Mouse (Mus musculus) gastrocnemius, adult 8-10 months (tissue): ENCODE measurements around the gene Dusp8. TPM values are rescaled to one million over a fixed set of nuclear protein-coding genes. Genes with fewer than 3 reads are reported as not detected.
A peak's percentile ranks its signal among the peaks of the same experiment; 100 is the strongest.
"Not testable (repeated sequence)": the region's sequence is repeated elsewhere in the genome, so short reads cannot be mapped to it uniquely, and the experiment has no call there.

Experiments
- DNase-seq, 2 experiments: peaks; one replicate each; pipeline ENCODE4 v3.0.0; 2022; ENCODE audit warnings: low spot score in 2 of 2
- total RNA-seq, 4 experiments: library from RNA; stranded (reverse); gene quantifications; 2 replicates each; pipeline ENCODE4 v1.2.4; 2022

Gene Dusp8
- 10 to 100 TPM; 20.5 to 33.4 (median 27.6) TPM for total RNA-seq

DNA sequence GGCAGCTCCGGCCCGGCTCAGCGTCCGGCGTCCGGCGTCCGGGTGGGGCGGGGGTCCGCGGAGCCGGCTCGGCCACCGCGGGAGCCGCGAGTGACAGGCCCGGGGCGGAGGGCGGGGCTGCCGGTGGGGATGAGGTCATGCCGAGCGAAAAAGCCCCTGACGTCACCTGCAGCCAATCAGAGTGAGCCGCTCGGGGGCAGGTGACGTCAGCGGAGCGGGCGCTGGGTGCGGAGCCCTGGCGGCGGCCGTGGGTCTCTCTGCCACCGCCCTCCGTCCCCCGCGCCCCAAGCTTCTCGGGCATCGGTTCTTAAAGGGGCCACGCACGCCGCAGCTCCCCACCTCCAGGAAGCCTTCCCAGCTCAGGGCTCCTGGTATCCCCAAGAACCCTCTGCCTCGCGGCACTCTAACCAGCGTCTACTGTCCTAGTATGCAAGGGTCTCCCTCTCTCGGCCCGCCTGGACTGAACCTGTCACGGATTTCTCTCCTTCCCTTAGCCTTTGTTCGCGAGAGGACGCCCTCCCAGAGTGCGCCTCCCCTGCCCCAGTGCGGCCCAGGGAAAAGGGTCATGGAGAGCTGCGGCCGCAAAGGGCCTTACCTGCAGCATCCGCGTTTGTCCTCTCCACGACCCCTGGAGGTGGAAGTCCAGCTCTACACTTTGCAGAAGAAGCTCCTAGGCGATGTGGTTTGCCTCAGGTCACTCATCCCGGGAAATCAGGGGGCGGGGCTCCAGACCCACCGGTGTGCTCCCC, at the start of gene Dusp8:
TSS of gene Dusp8 (minus strand) at position 661 of the 749 bp plus-strand sequence.
- DNase-seq, result peak; percentile 84 to 87

DNA sequence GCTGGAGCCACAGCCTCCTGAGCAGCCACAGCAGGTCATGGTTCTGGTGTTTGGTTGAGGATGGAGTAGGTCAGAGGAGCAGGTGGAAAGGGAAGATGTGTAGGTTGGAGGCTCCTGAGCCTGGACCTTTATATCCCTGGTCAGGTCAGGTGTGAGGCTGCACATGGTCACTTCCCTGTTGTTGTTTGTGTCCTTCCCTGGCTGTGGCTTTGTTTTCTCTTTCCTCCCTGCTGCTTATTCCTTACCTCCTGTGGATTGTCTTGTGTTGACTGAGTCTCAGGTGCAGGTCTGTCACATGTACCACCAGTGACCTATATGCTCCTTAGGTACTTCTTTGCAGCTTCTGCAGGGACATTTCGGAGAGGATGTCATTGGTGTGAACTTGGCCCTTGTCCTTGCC, 48.9 kb upstream of the Dusp8 start, which contains the start of gene Gm45337:
TSS of gene Gm45337 (minus strand) at position 101 of the 400 bp plus-strand sequence.
- DNase-seq, result no peak

DNA sequence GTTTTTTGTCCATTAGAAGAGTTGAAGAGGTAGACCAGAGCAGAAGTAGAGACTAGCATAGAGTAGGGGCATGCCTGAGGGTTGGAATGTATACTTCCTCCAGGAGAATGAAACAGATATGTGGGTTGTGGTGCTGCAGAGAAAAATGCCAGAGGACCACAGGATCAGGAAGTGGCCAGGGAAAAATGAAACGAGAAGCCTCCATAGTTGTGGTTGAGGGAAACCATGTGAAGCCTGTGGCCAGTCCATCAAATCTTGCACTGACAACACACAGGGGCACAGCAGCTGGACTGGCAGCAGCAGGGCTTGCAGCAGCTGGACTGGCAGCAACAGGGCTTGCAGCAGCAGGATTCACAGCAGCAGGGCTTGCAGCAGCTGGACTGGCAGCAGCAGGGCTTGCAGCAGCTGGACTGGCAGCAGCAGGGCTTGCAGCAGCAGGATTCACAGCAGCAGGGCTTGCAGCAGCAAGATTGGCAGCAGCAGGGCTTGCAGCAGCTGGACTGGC, 47.9 kb upstream of the Dusp8 start:
- not testable (repeated sequence) for DNase-seq

DNA sequence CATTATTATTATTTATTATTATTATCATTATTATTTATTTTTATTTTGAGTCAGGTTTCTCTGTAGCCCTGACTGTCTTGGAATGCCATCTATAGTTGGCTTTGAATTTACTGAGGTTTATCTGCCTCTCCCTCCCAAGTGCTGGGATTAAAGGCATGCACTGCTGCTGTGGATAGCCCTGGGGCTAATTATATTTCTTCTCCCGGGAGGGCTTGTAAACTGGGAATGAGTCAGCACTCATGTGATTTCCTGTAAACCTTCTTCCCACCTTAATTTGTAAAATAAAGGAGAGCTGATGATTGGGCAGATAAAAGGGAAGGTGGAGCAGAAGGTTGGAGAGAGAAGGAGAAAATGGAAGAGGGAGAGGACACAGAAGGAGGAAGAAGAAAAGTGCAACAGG, 45.1 kb upstream of the Dusp8 start:
- no peak for DNase-seq

DNA sequence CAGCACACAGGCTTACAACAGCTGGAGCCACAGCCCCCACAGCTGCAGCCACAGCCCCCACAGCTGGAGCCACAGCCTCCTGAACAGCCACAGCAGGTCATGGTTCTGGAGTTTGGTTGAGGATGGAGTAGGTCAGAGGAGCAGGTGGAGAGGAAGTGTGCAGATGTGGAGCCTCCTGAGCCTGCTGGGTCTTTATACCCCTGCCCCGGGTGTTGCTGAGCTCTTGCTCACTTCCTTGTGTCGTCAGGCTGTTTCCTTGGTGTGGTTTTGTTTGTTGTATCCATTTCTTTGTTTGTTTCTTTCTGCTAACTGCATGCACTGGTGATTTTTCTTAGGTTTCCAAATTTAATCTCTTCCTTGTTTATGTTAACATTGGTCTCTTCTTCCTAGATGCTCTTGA, 40.3 kb upstream of the Dusp8 start, which contains the start of gene Gm39115:
TSS of gene Gm39115 (minus strand) at position 101 of the 400 bp plus-strand sequence.
- not testable (repeated sequence) for DNase-seq

DNA sequence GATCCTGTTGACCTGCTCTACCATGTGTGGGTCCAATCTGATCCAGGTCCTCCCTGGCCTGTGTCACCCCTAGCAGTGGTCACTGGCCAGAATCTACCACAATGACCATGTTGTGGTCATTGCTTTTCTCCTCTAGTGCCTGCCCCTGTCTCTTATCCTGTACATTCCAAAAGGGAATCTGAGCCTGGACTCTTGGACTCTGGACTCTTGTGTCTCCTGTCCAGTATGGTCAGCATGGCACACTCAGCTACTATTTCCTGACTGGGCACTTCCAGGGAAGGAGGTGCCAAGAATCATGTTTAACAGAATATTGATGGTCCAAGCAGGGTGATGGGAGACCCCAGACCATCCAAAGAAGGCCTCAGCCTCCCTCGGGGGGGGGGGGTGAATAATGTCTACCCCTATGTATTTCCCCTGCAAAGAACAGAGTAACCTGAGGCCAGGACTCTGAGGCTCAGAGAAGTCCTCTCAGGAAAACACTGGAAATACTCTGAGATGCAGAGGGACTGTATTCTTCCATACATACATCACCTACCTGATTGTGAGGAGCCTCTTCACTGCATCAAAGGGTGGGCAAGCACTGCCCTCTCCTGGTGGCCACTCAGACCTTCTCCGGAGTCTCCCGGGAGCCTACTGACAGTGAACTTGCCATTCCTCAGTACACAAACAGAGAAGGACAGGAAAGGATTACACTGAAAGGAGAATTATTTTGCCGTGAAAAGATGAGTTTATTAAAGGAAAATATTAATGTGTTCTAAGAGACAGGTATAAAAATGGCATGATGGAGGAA, 38.8 kb upstream of the Dusp8 start:
- no peak for DNase-seq

DNA sequence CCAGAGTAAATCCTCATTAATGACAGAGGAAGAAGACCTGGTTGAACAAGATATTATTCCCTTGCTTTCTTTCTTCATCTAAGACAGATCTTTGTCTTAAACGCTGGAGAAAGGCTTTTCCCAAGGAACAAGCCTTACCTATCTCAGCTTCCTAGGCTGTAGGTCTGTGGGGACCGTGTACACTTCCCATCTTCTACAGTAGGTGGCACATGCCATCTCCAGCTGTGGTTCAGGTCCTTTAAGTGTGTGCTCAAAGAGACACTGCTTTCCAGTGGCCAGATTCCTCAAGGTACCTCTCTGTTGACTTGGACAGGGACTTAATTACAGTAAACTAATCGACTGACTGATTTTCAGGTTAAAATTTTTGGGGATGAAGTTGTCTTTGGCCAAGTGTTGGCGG, 33.2 kb upstream of the Dusp8 start:
- DNase-seq, result no peak

DNA sequence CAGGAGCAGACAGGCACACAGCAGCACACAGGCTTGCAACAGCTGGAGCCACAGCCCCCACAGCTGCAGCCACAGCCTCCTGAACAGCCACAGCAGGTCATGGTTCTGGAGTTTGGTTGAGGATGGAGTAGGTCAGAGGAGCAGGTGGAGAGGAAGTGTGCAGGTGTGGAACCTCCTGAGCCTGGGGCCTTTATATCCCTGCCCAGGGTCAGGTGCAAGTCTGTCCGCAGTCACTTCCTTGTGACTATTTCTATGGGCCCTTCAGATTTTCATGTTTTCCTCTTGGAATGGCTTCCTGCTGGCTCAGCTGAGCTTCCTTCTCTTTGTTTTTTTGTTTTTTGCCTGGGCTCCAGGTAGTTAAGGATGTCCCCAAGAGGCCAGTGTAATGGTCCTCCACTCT, 25.0 kb upstream of the Dusp8 start, which contains the start of gene Gm45618:
TSS of gene Gm45618 (minus strand) at position 101 of the 400 bp plus-strand sequence.
- not testable (repeated sequence) for DNase-seq

DNA sequence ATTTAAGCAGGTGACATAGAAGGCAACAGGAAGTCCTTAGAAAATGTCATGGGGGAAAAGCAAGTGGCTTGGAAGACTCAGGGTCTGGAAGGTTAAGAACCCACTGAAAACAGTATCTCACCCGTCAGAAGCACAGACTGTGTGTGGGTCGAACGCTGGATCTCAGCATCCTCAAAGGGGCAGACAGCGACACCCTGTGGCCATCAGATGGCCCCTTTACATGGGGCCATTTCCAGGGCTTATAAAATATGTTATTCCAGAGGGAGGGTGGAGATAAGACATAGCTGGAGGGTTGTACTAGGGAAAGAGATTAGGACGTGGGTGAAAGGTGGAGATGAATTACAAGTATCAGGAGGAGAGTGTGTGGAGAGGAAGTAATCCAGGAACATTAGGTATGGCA, 24.0 kb upstream of the Dusp8 start:
- DNase-seq, result no peak

DNA sequence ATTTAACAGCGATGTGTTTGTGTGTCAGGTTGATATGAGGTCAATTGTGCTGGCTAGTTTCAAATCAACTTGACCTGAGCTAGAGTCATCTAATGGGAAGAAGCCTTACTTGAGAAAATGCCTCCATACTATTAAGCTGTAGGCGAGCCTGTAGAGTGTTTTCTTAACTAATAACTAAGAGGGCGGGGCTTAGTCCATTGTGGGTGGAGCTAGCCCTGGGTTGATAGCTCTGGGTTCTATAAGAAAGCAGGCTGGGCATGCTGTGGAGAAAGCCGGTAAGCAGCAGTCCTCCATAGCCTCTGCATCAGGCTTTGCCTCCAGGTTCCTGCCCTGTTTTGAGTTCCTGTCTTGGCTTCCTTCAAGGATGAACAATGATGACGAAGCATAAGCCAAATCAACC, 9.1 kb upstream of the Dusp8 start:
- DNase-seq, result no peak

DNA sequence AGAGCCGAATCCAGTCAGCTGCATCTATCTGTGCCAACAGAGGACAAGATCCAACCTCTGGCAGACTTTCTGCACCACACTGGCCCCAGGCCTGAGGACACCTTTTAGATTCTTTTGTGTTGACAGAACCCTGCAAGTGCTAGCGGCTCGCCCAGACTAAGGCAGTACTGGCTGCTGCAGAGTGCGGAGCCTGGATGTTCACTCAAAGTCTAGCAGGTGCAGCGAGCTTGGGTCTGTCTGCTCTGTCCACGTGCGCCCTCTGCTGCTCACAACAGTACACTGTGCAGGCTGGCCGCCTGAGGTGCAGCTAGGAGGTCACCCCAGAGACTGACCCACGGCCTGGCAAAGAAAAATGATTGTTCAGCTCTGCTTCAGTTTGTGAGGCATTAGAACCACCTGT, 2.1 kb upstream of the Dusp8 start:
- DNase-seq, result peak; percentile 51 to 75

DNA sequence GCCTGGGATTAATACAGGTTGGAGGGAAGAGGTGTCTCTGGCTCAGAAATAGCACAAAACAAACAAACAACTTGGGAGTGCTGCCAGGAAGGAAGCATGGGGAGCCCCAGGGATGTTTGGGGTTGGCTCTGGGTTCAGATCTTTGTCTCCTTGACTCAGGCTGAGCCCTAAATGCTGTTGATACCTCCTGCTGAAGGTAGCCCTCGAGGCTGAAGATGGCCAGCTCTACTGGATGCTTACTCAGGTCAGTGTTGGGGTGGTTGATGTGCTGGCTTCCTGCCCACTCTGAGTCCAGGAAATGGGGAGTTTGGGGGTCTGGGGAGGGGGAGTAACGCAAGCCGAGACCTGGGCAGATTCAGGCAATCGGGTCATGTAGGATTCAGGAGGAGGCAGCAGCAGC, 1.1 kb upstream of the Dusp8 start:
- DNase-seq, result no peak

DNA sequence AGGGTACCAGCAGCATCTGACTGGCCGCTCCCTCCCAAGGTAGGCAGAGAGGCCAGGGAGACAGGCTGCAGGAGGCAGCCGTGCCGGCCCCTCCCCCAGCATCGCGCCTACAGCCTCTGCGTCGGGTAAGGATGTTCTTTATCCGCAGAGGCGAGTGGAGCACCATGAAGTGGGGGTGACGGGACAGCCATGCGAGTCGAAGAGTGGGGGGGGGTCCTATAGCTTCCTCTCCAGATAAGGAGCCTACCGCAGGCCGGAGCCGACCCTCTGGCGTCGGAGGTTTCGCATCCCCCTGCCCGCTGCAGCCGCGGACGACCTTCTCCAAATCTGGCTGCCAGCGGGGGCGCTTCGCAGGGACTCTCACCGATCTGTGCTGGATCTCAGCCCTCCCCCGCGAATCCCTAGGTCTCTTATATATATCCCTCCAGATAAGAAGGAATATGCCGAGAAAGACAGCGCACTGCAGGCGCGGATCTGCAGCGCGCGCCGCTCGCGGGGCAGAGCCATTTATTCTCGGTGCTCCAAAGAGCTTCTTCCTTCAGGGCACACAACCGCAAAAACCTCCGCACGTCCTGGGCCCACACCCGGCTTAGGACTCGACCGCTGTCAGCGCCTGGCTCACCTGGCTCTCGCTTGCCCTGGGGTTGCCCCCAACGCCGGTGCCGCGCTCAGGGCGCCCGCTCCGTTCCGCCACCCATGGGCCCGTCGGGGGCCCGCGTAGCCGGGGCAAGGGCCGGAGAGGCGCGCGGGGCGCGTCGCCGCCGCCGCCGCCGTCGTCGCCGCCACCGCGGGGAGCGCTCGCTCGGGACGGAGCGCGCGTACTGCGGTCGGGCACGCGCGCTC, 1.1 kb downstream of the Dusp8 start:
- no peak for DNase-seq

DNA sequence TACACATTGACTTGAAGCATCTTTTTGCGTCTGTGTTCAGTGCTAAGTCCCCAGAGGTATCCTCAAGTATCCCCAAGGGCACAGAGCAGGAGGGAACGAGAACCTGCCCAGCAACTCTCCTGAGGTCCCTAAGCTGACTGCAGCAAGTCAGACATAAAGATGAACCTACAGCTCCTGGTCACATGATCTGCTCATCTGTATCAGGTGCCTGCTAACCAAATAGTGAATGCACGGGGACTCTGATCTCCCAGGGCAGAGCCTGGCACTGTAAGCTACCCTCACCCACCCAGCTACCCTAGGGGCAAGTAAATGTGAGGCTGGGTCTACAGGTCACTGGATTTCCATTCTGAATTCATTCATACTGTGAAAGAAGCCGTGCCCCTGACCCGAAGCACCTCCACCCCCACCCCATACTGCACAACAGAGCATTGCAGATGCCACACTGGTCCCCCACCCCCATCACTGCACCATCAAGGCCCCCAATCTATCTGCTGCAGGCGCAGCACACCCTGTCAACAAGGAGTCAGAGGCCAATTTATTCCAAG, 1.9 kb downstream of the Dusp8 start:
- DNase-seq, result no peak

DNA sequence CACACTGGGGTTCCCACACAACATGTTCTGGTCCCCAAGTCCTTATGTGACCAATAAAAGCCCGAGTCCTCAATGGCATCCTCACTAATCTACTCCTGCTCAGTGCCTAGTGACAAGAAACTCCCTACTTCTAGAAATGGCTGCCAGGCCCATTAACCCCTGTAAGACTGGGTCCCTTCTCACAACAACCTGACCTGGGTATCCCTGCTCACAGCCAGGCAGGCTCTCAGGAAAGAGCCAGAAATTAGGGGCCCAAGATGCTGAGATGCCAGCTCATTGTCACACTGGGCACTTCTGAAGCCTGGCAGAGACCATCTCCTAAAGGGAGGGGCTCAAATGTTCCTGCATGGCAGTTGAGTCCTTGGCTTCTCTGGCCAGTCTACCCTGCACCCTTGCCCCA, 2.7 kb downstream of the Dusp8 start:
- DNase-seq, result no peak

DNA sequence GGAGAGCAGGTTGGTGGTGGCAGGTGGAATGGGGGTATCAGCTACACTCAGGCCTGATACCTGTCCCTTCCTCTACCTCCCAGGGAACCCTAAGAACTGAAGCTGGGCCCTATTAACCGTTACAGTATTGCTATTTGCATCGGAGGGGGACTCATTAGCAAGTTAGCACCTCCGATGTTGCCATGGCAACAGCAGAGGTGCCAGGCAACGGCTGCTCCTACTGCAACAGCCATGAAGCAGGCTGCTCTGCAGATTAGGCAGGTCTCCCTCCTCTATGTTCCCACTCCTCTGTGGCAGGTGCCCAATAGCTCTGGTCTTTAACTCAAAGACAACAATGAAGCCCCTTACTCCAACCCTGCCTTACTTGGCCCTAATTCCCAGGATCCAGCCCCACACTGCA, 3.8 kb downstream of the Dusp8 start:
- DNase-seq, result no peak

DNA sequence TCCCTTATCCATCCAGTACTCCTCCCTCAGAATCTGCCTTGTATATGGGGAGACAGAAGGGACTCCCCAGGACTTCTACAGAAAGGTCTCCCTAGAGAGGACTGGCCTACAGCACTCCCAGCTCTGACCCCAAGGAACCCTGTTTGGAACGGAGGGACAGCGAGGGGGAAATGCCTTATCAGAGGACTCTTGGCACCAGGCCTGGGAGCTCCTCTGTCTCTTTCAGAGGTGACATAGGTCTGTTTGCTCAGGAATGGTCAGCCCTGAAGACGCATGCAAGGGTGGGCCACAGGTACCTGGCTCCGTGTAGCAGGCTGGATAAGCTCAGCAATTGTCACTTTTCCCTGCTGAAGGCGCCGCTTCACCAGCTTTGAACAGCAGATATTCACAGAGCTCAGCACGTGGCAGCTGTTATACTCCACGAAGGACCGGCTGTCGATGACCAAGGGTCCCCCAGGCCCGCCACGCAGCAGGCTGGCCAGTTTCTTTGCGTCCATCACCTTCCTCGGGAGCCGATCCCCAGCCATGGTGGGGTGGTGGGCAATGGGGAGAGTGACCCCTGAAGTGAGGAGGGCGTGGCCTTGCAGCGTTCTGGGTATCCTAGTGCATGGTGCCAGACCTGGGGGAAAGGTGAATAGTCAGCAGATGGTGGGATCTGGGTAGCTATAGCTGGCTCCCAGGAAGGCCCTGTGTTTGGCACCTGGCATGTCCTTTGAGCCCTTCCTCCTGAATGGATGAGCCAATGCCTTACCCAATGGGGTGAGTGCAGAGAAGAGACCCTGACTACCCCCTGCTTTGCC, 5.8 kb downstream of the Dusp8 start:
- no peak for DNase-seq

DNA sequence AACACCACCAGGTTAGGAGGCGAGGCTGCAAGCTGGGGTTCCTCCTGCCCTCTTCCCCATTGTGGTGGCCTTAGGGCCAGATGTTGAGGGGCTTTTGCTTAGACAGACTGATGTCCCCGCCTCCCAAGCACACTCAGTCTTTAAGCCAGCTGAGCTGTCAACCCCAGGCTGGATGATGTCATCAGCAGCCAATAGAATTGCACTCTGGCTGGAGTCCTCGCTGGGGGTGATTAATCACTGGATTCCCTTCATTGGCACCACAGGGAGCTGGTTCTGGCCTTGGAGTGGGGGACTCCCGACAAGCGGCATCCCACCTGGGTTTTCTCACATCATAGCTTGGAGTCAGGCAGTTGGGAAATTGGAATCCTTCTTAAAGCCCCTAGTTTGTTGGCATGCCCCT, 6.8 kb downstream of the Dusp8 start:
- no peak for DNase-seq

DNA sequence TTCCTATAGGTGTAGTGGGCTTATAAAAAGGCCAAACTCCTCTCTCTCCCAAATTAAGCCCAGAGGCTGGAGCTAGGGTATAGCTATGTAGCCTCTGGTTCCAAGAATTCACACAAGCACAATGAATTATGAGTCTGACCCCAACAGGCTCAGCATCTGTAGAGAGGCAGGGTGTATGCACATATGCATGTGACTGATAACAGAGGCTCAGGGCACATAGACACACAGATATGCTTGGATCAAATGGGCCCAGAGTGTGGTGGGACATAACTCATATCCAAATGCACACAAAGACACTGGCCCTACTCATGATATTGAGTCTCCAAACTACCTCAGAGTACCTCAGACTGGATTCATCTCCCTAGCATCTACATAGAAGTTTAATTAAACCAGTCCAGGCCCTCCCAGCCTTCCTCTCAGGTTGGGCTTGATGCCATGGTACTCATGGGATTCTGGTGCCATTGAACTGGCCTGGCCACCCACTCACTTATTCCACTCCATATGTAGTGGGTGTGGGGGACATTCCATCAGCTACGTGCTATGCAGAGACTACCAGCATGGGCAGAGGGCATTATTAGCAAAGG, 8.5 kb downstream of the Dusp8 start:
- DNase-seq, result no peak
